Mouse (Mus musculus) mature B cell (primary cell): ENCODE data around the gene Nr1h3.
"Not testable (repeated sequence)": the region's sequence is repeated elsewhere in the genome, so short reads cannot be mapped to it uniquely, and the experiment has no call there.

ENCODE experiments used
- in situ Hi-C: fragments of 300-500 bp; cut with MboI; formaldehyde crosslinking; loops from 2 replicates; pipeline ENCODE4 v1.14.3; 2019

Nr1h3 gene

GRCm38 (mm10) chr2:91202222-91202971, at the start of gene Nr1h3, which contains the start of gene Acp2:
Gene Nr1h3, minus strand, starts transcription at chr2:91202834.
Gene Acp2, plus strand, starts transcription at chr2:91202885.
- in situ Hi-C loops: no loop called here

DNA sequence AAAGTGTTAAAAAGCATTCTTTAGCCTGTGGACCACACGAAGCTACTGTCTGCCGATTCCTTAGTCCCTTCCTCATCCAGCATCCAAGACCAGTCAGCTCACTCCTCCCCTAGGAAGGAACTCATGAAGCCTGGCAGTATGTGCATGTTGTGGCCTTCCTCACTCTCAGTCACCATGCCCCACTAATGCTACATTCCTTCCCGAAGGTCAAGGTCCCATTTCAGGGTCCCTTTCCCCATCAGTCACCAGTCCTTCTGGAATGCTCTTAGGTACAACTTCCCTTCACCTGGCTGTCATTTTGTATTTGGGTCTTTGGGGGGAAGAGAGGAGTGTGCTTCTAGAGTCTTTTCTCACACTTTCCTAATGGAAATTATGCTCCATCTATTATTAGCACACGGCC, 49.4 kb upstream of the Nr1h3 start:
- in situ Hi-C loops: no loop called here

DNA sequence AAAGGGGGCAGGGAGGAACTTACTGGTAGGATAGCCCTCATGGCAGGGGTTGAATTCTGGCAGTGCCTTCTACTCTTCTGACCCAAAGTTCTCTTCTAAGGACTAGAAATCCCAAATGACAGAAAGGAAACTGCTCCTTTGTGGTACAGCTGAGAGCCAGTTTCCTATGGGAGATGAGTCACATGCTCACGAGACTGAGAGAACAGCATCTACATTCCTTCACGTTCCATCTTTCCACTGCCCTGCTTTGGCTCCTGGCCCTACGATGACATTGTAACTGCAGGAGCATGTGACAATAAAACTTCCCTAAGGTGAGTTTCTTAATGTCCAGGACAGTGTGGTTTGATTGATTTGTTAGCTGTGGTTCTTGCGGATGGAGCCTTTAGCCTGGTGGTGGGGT, 45.7 kb upstream of the Nr1h3 start:
- in situ Hi-C loops: no loop called here

DNA sequence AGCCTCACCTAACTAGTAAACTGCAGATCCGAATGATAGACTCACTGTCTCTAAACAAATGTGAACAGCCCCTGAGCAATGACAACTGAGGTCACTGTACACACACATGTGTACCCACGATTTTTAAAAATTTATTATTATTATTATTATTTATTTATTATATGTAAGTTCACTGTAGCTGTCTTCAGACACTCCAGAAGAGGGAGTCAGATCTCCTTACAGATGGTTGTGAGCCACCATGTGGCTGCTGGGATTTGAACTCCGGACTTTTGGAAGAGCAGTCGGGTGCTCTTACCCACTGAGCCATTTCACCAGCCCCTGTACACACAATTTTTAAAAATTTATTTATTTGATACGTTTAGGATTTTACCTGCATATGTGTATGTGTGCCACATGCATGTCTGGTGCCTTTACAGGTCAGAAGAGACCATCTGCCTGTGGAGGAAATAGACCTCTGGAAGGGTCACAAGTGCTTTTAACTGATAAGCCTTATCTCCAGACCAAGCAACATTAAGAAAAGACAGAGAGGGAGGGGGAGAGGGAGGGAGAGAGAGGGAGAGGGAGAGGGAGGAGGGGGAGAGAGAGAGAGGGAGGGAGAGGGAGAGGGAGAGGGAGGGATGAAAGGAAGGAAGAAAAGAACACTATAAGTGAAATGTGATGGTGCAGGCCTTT, 42.1 kb upstream of the Nr1h3 start:
- in situ Hi-C loops: no loop called here

DNA sequence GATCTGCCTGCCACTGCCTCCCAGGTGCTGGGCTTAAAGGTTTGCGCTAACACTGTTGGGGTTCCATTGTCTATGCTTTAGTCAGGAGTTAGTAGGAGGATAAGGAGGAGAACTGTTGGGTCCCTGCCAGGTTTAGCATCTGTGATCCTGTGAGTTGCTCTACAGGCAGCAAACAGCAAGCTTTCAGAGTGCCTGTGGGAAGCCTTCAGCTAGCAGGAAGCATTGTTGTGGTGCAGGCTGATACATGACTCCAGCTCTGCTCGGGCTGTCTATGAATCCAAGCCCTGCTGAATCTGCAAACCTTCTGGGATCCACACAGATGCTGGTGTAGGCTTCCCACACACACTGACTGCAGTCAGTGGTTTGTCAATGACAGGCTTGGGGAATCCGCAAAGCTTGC, 40.8 kb upstream of the Nr1h3 start:
- in situ Hi-C loops: no loop called here

DNA sequence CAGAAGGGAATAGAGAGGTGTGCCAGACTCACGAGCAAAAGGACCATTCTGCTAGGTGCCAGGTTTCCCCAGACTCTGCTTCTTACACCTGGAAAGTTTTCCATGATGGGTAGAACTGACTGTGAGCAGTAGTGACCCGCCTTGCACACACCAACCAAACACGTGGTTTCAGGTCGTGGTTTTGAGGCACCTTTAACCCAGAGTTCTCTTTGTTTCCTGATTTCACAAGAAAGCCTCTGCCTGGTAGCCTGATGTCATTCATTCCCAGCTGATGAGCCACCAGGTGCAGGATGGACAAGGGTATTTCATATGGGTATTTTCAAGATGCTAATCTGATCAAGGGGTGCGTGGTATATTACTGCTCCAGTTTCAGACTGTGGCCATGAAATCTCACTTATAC, 39.9 kb upstream of the Nr1h3 start:
- in situ Hi-C loops: no loop called here

GRCm38 (mm10) chr2:91237511-91238080, 35.0 kb upstream of the Nr1h3 start:
- in situ Hi-C loops: not testable (repeated sequence)

DNA sequence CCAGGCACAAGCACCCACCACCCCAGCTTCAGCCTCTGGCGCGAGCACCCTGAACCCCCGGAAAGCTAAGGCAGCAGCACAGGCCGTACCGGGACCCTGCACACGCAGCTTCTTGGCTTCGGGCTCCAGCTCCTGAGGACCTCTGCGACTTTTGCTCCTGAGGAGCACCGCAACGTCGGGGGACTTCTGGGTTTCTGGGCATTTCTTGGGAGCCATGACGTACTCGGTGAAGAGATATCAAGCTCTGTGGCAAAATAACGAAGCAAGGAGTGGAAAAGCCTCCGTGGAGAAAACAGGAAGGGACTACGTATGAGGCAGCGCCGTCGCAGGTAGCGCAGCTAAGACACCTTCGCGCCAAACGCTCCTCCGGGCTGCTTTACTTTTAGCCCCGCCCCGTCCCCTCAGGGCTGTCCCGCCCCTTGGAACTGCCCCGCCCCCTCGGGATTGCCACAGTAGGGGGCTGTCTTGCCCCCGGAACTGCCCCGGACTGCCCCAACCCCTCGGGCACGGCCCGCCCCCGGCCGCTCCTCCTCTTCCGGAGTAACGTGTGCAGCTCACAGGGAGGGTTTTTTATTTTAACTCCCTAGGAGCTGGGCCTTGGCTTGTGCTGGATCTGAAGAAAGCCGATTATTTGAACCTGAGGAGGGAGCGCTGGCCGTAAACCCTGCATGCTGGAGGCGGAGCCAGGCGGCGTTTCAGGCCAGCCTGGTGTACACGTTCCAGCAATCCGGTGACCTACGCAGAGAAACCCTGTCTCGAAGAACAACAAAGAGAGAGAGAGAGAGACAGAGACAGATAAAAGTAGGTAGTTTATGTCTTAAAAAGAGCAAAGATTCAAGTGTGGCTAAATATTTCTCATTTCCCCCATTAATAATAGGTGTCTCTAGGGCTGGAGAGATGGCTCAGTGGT, 34.2 kb upstream of the Nr1h3 start, which contains the start of gene Ddb2:
TSS of gene Ddb2 (minus strand) at position 382 of the 910 bp plus-strand sequence.
- in situ Hi-C loops: no loop called here

DNA sequence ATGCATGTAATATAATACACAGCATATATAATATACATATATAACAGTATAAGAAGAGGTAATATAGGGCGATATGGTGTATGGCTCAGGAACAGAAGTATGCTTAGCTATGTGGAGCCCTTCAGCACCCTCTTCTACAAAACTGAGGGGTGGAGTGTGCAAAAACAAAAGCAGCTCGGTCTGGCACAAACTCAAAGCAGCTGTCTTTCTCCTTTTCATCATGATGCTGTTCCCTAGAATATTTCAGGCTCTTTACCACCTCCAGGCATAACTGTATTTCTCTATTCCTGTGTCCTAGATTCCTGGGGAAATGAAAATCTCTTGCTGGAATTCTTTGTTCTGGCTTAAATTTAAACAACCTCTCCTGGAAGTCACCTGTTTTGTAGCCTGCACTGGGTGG, 27.1 kb upstream of the Nr1h3 start:
- in situ Hi-C loops: no loop called here

- in situ Hi-C loops: no loop called here
These were observed 21.0 kb upstream of the Nr1h3 start for GRCm38 (mm10) chr2:91223614-91224013.

GRCm38 (mm10) chr2:91220501-91220900, 17.9 kb upstream of the Nr1h3 start:
- in situ Hi-C loops: no loop called here

- in situ Hi-C loops: no loop called here
These were observed 14.4 kb upstream of the Nr1h3 start for GRCm38 (mm10) chr2:91217032-91217431.

- in situ Hi-C loops: no loop called here
These were observed 10.7 kb upstream of the Nr1h3 start for GRCm38 (mm10) chr2:91213311-91213710.

DNA sequence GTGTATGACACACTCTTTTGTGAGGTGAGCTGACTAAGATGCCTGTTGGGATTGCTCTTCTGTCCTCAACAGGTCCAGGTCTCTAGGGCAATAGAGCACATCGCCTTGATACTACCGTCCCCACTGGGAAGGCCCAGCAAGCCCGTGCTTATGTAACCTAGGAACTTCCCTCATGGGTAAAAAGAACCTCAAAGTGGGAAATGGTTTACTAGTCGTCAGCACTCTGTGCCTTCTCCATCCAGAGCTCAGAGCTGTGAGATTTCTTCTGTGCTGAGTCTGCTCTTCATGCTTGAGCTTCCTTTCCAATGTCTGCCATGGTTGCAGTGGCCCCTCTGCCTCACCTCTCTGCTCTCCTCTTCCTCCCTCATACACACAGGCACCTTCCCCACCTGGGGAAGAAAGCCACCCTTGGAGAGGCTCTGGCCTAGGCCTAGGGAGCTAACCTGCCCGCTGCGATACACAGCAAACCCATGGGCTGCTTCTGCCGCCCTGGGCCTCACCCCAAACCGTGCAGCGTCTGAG, 3.7 kb upstream of the Nr1h3 start:
- in situ Hi-C loops: no loop called here

DNA sequence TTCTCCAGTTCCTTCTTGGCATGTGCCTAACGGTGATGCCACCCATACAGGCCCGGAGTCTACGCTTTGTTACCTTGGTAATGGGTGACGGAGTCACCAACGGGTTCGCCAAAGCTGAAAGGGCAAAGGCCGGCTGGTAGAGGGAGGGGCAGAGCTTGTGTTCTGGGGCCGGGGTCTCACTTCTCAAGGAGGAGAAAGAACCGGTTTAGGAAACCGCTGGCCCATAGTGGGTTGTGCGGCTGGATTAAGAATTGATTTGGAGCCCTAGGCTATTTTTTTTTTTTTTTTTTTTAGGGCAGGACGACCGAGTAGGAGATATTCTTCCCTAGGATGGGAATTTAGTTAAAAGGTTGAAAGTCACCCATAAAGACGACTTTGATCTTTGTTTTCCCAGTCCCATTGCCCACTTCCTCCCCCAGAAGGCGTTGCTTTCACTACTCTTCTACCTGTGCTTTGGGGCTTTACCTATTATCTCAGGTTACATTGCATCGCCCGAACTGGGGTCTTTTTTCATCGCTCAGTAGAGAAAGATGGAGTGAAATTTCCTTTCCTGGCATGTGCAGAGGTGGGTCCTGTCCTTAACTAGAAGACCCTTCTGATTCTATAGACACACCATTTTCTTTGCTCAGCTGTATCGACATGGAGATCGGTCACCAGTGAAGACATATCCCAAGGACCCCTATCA, 480 bp upstream of the Nr1h3 start:
- in situ Hi-C loops: no loop called here

- in situ Hi-C loops: no loop called here
These were observed 3.7 kb downstream of the Nr1h3 start for GRCm38 (mm10) chr2:91198888-91199287.

- in situ Hi-C loops: no loop called here
These were observed 6.0 kb downstream of the Nr1h3 start for GRCm38 (mm10) chr2:91196577-91197001.

DNA sequence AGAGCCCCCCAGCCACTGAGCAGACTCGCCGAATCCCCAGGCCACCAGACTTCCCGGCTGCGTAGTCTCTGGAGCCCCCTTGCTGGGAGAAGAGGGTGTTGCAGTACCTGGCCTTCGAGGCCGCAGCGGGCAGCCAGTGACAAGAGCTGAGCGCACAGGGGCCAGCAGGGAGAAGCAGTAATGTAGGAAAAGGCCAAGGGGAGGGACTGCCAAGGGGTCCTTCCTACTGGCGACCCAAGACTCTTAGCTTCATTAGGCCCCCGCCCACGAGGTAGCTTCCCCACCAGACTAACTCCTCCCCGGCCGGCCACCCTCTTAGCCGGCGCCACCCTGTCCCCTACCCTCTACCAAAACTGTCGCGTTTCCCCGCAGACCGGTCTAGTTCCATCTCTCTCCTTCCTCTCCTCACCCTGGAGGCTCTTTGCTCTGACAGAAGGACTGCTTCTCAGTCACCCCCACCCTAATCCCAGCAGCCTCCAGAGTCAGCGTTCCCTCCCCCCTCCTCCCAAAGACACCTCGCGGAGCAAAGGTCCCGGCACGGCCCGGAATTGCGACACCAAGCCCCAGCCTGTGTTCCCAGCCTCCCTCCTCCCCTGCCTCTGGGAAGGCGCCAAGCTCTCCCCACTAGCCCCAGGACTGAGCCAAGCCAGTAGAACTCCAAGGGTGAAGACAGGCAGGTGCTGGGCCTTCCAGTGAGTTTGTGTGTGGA, 7.9 kb downstream of the Nr1h3 start:
- in situ Hi-C loops: no loop called here

- in situ Hi-C loops: no loop called here
These were observed 12.1 kb downstream of the Nr1h3 start for GRCm38 (mm10) chr2:91190501-91190900.

DNA sequence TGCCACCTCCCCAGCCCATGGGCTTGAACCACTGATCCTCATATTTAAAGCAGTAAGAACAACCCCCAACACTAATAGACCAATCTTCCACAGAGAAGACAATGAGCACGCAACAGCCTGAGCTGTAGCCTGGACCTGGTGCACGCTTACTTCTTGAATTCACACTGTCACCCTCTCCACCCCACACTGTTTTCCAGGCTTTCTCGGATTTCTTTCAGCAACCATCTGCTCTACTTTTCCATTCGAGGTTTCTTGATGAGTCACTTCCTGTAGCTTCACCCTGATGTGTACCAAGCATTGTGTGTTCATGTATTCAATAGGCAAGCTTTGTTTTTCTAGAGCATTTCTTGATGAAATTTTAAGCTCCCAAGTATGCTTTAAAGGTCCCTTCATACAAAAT, 15.2 kb downstream of the Nr1h3 start:
- in situ Hi-C loops: no loop called here
